Mouse (Mus musculus): ENCODE measurements around the gene Olfr735.

The Olfr735 gene

DNA sequence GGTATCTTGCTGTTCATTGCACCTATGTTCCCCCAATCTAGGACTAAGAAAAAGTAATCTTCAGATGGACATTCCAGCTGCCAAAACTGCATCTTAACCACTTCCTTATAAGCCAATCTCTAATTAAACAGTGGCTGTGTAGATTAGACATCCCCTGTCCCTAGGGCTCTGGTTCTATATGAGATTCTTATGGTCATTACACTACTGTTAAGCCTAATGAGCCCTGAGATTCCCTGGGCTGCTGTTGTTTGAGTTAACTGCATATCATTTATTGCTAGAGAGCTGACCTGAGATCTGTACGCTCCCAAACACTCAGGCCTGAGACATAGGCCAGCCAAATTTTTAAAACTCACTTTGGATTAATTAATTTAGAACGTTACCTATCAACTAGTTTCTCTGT lies at the start of gene Olfr735:
TSS of gene Olfr735 (minus strand) at position 77 of the 400 bp plus-strand sequence.
- no peak for DNase-seq

DNA sequence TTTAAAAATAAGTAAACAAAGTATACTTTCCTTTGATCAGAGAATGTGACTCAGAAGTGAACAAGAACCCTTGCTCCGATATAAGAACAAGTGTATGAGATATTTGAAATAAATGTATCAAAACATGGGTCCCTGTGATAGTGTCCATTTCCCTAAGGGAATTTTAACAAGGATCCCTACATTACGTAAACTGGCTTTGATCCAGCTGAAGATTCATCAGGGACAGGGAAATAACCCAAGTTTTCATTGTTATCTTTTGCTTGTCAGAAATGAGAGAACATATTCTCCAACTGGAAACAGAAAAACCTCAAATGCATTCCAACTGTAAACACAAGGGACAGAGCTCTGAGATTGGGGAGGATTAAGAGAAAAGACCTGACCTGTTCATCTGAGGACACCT lies 32.2 kb upstream of the Olfr735 start, which contains the start of gene Olfr736:
TSS of gene Olfr736 (plus strand) at position 301 of the 400 bp plus-strand sequence.
- no peak for DNase-seq

DNA sequence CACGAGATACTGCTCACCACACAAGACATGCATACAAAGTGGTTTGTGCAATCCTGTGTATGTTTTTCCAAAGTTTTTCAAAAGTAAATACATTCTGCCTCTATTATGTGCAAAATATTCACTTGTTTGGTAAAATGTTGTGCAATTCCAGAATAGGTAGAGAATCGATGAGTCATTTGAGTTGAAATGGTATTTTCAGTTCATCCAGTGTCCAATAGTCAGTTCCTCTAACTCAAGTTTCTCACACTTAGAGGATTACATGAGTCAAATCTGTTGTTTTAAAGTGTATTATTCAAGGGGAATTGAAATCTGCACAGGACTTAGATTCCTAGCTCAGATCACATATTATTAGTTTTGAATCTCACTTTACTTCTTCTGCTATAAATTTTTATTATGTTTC lies 14.9 kb upstream of the Olfr735 start:
- DNase-seq, result no peak

DNA sequence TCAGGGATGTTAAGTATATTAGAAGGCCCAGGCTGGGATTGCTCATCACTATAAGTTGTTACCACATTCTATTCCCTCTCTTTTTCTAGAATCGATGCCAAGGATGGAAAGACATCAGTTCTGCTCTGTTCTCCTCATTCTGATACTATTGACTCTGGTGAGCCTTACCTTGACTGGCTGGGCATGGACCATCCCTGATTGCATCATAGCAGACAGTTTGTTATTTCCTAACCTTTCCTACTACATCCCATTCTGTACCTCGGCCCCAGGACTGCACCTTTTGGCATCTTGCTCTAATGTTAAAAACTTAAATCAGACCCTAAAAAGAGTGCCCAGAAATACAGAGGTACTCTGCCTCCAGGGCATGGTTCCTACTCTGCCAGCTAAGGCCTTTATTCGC lies 11.8 kb upstream of the Olfr735 start:
- DNase-seq, result no peak

DNA sequence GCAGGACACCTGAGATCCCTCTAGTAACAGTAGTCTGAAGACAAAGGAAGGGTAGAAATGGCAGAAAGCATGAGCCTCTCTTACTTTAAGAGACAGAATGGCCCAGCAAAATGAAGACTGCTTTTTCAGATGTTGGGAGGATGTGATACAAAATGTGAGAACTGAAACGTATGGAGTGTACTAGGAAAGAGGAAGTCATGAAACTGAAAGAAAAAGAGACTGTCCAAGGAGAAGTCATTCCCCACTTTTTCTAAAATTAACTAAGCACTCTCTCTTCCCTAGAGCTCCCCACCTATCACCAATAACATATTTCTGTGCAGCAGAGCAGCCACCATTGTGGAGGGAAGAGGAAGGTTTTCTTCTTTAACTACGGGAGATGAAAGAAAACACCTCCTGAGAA lies 8.9 kb upstream of the Olfr735 start, which contains the start of gene Tlr11:
TSS of gene Tlr11 (plus strand) at position 322 of the 400 bp plus-strand sequence.
- DNase-seq, result no peak

DNA sequence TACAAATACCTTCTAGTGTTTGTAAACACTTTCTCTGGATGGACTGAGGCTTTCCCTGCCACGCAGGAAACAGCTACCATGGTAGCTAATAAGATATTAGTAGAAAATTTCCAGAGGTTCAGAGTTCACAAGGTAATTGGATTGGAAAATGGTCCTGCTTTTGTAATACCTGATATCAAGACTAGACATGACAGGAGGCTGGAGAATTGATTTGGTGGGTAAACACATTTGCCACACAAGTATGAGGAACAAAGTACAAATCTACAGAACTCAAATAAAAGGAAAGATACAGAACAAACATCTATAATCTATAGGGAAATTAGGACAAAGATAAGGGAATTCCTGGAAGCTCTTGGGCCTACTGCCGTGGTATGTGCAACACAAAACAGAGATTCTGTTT lies 8.1 kb upstream of the Olfr735 start:
- DNase-seq, result no peak

DNA sequence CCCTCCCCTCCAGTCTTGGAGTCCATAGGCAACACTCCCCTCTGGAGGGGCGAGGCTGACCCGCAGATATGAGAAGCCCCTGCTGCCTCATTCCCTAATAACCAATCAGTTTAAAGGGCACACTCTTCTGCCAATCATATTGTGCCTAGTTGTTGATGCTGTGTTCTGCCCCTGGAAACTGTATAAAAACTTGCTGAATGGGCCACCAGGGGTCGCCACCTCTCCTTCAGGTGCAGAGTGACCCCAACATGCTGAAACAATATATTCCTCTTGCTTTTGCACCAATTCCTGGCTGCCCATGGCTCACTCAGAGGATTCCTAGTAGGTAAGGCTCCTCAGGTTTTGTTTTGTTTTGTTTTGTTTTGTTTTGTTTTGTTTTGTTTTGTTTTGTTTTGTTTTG lies 3.8 kb upstream of the Olfr735 start:
- DNase-seq, result no peak

DNA sequence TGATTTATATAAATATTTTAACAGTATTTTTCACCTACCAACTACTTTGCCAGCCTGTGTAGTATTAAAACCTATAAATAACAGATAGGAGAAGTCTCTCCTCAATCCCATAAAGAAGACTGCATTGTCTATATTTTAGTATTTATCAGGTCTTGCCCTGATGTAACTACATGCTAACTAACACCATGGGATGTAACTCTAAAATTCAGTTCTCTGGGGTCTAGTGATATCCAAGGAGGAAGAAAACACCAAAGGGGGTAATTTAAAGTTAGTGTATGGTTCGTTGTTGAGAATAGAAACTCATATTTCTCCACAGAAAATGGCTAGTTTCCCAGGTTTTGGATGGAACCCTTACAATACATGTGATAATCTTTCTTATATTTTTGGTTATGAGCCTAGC lies 22.0 kb downstream of the Olfr735 start, which contains the start of gene Olfr734:
TSS of gene Olfr734 (minus strand) at position 101 of the 400 bp plus-strand sequence.
- no peak for DNase-seq

DNA sequence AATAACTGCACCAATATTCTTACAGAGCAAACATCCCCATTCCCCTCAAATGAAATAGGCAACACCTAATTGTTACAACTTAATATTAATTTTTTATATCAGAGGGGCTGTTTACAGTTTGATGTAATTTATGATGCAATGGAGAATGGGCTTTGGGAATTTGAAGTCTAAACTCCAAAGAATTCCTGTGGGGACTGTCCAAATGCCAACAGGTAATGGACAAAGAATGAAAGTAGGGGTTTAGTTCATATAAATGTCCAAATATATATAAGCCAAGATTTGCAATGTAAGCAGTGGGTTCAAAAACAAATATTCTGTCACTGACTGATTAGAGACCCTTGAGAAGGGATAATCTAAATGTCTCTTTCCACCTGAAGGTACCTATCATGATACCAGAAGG lies 47.2 kb downstream of the Olfr735 start, which contains the start of gene Olfr733:
TSS of gene Olfr733 (minus strand) at position 101 of the 400 bp plus-strand sequence.
- no peak for DNase-seq
